Mouse (Mus musculus) G1E (cell line): ENCODE data around the gene Il1rapl2. TPM values are rescaled to one million over a fixed set of nuclear protein-coding genes. Genes with fewer than 3 reads are reported as not detected.

Experiments used
- ATAC-seq: 2 replicates; pipeline ENCODE4 v1.8.0; 2016; ENCODE audit warnings: mild to moderate bottlenecking; ENCODE audit not compliant: insufficient number of reproducible peaks, poor library complexity, low FRiP score, severe bottlenecking; ENCODE audit errors: extremely low read depth
- DNase-seq: peaks from one replicate; pipeline ENCODE4 v3.0.0; 2012; ENCODE audit warnings: low spot score
- H3K27me3 ChIP-seq: 2 replicates; pipeline ENCODE4 v1.6.1; 2012; ENCODE audit warnings: mild to moderate bottlenecking, low read length, inconsistent platforms; ENCODE audit not compliant: insufficient read depth
- H3K36me3 ChIP-seq: replicated peaks from 2 replicates; pipeline ENCODE3; 2012; ENCODE audit warnings: mild to moderate bottlenecking, inconsistent platforms
- H3K4me1 ChIP-seq: 2 replicates; pipeline ENCODE4 v1.6.1; 2012; ENCODE audit warnings: low read depth, low read length, inconsistent platforms, mixed read lengths; ENCODE audit not compliant: insufficient read depth
- H3K4me3 ChIP-seq: 2 replicates; pipeline ENCODE4 v1.5.1; 2012; ENCODE audit warnings: low read depth, mild to moderate bottlenecking, inconsistent platforms, low read length, moderate library complexity, mixed read lengths
- H3K9me3 ChIP-seq: replicated peaks from 2 replicates; pipeline ENCODE4 v1.6.1; 2012; ENCODE audit warnings: inconsistent platforms
- CTCF ChIP-seq: IDR thresholded peaks from 2 replicates; pipeline ENCODE4 v1.5.1; 2012; ENCODE audit warnings: low read depth, low read length, inconsistent platforms, mixed read lengths
- GATA1 ChIP-seq: IDR thresholded peaks from 2 replicates; pipeline ENCODE4 v1.6.1; 2012; ENCODE audit warnings: borderline replicate concordance, low read length, inconsistent platforms, mixed read lengths
- GATA2 ChIP-seq: IDR thresholded peaks from 2 replicates; pipeline ENCODE4 v1.6.1; 2012; ENCODE audit warnings: low read depth, low read length, inconsistent platforms, borderline replicate concordance
- POLR2AphosphoS5 ChIP-seq: IDR thresholded peaks from 2 replicates; pipeline ENCODE4 v1.6.1; 2012; ENCODE audit warnings: low read depth, low read length, inconsistent platforms; ENCODE audit not compliant: insufficient replicate concordance
- TAL1 ChIP-seq: conservative IDR thresholded peaks from 2 replicates; pipeline ENCODE4 v1.6.1; 2012; ENCODE audit warnings: low read depth, low read length, inconsistent platforms, mixed read lengths
- polyA plus RNA-seq: library from polyadenylated mRNA; stranded (reverse); fragments of >175 nt; gene quantifications from 2 replicates; pipeline ENCODE4 v1.2.3, GENCODE M21; 2012
- total RNA-seq, 2 experiments: library from RNA; stranded (forward) in 1 of 2; stranded (reverse) in 1 of 2; fragments of 200-1000 nt in 1 of 2; fragments of >200 nt in 1 of 2; fragmentation: Nextera tagmentation in 1 of 2; gene quantifications; 2 replicates each; pipeline ENCODE4 v1.2.3; 2014 to 2017

Il1rapl2 gene
- total and polyA plus RNA-seq, 3 experiments, result 0.05 TPM; not detected in 2

DNA sequence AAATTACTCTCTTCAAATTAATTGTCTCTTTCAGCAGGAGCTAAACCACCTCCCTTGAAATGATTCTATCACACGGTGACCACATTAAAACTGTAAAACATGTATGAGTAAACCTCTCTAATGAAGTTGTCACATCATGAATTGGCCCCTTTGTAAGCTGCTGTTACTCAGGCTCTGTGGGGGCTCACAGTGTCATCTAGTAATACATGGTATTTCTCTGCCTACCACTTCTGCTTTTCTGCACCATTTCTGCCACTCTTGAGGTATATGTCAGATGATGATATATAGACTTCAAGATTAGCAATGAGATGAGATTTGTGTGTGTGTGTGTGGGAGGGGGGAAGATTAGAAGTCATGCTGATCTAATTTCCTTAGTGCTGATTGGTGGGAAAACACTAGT, 117.6 kb downstream of the Il1rapl2 start:
- ATAC-seq, result no peak
- no peaks in the 10 kb centered on the region for H3K9me3 ChIP-seq
- no peak for DNase-seq
- TF ChIP-seq POLR2AphosphoS5 (no peak), TAL1 (no peak), CTCF (no peak), GATA1 (no peak), GATA2 (no peak)
- H3K36me3 ChIP-seq, result no peaks in the 10 kb centered on the region
- no peaks in the 10 kb centered on the region for H3K27me3 ChIP-seq
- no peak overlapping the region for H3K4me3 ChIP-seq
- H3K4me1 ChIP-seq, result no peaks in the 10 kb centered on the region

DNA sequence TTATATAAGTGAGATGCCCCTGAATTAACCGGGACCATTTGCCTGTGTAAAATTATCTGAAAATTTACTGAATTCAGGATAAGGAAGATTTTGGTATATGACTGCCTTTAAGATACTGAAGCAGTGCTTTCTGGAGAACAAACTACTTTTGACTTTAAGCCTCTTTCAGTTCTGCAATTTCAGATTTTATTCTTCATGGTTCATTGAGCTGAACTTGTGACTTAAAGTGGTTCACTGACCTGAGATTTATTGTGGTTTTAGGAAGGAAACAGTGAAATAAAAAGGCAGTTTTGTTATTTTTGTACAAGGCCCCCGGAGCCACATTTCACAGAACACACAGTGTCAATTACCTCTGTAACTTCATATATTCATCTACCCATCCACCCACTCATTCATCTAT, 129.6 kb downstream of the Il1rapl2 start:
- Histone ChIP-seq H3K4me1 (no peaks in the 10 kb centered on the region), H3K9me3 (no peaks in the 10 kb centered on the region), H3K27me3 (no peaks in the 10 kb centered on the region), H3K4me3 (no peak overlapping the region), H3K36me3 (no peaks in the 10 kb centered on the region)
- DNase-seq (no peak), ATAC-seq (no peak)
- TF ChIP-seq TAL1, result no peak
- TF ChIP-seq GATA1, result no peak
- TF ChIP-seq GATA2, result no peak
- no peak for TF ChIP-seq CTCF
- TF ChIP-seq POLR2AphosphoS5, result no peak

DNA sequence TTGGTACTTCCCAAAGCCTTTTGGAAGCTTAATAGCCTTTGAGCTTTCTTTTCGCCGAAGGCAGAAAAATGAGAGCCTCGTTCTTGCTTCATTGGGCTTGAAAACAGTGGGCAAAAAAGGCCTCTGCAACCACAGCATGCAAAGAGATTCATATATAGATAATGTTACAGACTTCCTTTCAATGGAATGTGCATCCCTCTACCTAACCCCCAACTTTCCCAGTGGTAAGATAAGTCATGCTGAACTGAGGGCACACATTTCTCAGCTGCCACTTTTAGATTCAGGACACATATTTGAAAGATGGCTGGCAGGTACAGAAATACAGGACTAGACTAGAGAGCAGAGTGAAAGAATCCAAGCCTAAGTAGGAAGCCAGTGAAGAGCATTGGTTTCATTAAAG, 185.1 kb downstream of the Il1rapl2 start:
- Histone ChIP-seq H3K4me1 (no peaks in the 10 kb centered on the region), H3K27me3 (no peaks in the 10 kb centered on the region), H3K36me3 (no peaks in the 10 kb centered on the region), H3K4me3 (no peak overlapping the region), H3K9me3 (no peaks in the 10 kb centered on the region)
- no peak for TF ChIP-seq TAL1
- DNase-seq (no peak), ATAC-seq (no peak)

DNA sequence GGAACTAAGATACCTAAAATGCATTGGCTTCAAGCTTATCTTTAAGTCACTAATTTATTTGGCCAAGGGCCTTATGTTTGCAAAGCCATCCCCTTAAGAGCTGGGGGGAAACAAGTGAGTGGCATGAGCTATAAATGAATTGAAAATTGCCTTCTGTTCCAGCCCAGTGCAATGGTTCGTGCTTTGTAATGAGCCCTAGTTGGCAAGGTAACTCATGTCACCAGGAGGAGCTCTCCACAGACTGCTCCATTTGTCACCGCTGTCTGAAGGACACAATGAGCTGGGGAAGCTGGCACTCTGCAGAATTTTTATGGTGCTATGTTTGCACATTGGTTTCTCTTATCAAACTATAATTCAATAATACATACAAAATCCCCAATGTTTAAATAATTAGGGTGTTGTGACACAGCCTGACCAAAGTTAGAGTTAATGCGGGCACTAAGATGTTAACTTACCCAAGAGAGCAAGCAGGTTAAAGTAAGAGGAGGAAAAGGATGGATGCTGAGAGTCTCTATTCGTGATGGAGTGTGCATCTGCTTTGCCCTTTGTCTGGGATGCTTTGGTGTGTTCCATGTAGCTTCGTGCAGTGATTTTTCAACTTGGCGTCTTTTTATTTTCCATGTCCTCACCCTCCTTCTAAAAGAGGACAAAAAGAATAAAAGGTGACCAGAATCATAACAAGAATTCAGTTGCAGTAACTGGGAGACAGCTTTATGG, 235.2 kb downstream of the Il1rapl2 start:
- ATAC-seq (no peak), DNase-seq (no peak)
- no peak for TF ChIP-seq CTCF
- no peak for TF ChIP-seq GATA1
- no peak for TF ChIP-seq TAL1
- no peak for TF ChIP-seq POLR2AphosphoS5
- TF ChIP-seq GATA2, result no peak
- Histone ChIP-seq H3K4me3 (no peak overlapping the region), H3K36me3 (no peaks in the 10 kb centered on the region), H3K9me3 (no peaks in the 10 kb centered on the region), H3K4me1 (no peaks in the 10 kb centered on the region), H3K27me3 (no peaks in the 10 kb centered on the region)

DNA sequence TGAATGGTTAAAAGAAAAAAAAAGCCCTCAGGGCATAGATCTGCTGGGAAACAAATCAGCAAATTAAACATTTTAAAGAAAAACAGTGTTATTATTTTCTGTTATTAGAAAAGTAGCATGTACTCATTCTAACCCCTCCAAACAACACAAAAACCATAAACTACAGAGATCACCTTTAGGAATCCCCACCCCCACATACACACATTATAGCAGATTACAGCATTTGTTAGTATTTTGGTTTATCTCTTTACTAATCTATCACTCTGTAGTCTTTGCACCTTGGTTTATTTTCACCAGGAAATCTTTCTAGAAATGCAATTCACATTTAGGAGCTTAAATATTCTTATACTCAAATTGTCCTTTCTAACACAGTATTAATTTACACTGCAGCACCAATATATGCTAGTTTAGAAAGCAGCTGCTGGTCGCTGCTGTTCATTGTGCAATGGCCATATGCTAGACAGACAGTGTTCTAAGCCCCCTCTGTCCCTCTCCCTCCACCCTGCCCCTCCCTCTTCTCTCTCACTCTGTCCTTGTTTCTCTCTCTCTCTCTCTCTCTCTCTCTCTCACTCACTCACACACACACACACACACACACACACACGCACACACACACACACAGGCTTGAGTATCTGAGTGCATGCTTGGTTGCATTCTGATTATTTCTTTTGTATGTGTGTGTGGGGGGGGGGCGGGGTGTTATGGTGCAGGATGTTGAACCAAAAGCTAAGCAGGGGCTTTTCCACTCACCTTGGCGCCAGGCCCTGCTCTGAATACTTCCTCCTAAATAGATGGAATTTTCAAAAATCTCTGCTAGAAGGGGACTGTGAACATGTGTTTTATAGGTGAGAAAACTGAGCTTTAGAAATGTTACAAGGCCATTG, 236.1 kb downstream of the Il1rapl2 start:
- TF ChIP-seq TAL1, result no peak
- TF ChIP-seq CTCF, result no peak
- no peak for TF ChIP-seq POLR2AphosphoS5
- TF ChIP-seq GATA1, result no peak
- TF ChIP-seq GATA2, result no peak

DNA sequence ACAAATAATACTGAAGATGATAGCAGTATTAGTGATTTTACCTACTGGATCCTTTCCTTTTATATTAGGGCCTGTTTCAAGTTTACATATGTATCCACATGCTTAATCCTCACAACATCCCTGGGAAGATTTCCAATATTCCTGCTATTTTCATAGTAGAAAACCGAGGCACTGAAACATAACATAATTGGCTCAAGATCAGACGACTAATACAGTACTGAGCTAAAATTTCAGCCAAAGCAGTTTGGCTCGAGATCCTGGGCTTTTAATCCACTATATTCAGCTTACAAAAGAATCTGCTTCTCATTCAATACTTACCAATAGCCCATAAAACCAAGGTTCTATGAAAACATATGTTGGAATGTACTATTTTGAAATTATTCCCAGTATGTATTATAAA, 239.1 kb downstream of the Il1rapl2 start:
- H3K4me1 ChIP-seq, result no peaks in the 10 kb centered on the region
- ATAC-seq (no peak), DNase-seq (no peak)
- H3K27me3 ChIP-seq, result no peaks in the 10 kb centered on the region
- TF ChIP-seq TAL1 (no peak), GATA2 (no peak), CTCF (no peak), GATA1 (no peak), POLR2AphosphoS5 (no peak)
- H3K4me3 ChIP-seq, result no peak overlapping the region
- H3K9me3 ChIP-seq, result no peaks in the 10 kb centered on the region
- H3K36me3 ChIP-seq, result no peaks in the 10 kb centered on the region

More for the DNA sequence above, 236.1 kb downstream of the Il1rapl2 start:
- Histone ChIP-seq H3K9me3 (no peaks in the 10 kb centered on the region), H3K36me3 (no peaks in the 10 kb centered on the region), H3K27me3 (no peaks in the 10 kb centered on the region), H3K4me1 (no peaks in the 10 kb centered on the region), H3K4me3 (no peak overlapping the region)
- ATAC-seq, result no peak
- DNase-seq, result no peak
